Mouse (Mus musculus) lung, embryonic 15.5 days (tissue): ENCODE results near the gene BC024978. TPM values are rescaled to one million over a fixed set of nuclear protein-coding genes. Genes with fewer than 3 reads are reported as not detected.
"Not testable (repeated sequence)": the region's sequence is repeated elsewhere in the genome, so short reads cannot be mapped to it uniquely, and the experiment has no call there.

Source experiments
- ATAC-seq: fragments of 200-750 bp; cut with Nextera tagmentation; 2 replicates; pipeline ENCODE4 v1.8.0; 2017; ENCODE audit warnings: moderate number of reproducible peaks, borderline replicate concordance; ENCODE audit not compliant: low FRiP score, low TSS enrichment; ENCODE audit errors: extremely low read depth
- H3K27ac ChIP-seq: fragments of 300-500 bp; sonication (generic); 2 replicates; pipeline ENCODE4 v1.5.1; 2015; ENCODE audit warnings: moderate library complexity, mild to moderate bottlenecking, inconsistent platforms
- H3K27me3 ChIP-seq: fragments of 300-500 bp; sonication (generic); 2 replicates; pipeline ENCODE4 v1.6.1; 2015; ENCODE audit warnings: inconsistent platforms
- H3K36me3 ChIP-seq: fragments of 300-500 bp; sonication (generic); 2 replicates; pipeline ENCODE4 v1.6.1; 2015; ENCODE audit warnings: inconsistent platforms
- H3K4me1 ChIP-seq: fragments of 300-500 bp; sonication (generic); 2 replicates; pipeline ENCODE4 v1.6.1; 2015; ENCODE audit warnings: inconsistent platforms
- H3K4me2 ChIP-seq: fragments of 300-500 bp; sonication (generic); 2 replicates; pipeline ENCODE4 v1.6.1; 2015; ENCODE audit warnings: inconsistent platforms, mild to moderate bottlenecking, moderate library complexity
- H3K4me3 ChIP-seq: fragments of 300-500 bp; sonication (generic); 2 replicates; pipeline ENCODE4 v1.5.1; 2015; ENCODE audit warnings: mild to moderate bottlenecking, inconsistent platforms
- H3K9ac ChIP-seq: fragments of 300-500 bp; sonication (generic); 2 replicates; pipeline ENCODE4 v1.6.1; 2015; ENCODE audit warnings: inconsistent platforms
- H3K9me3 ChIP-seq: fragments of 300-500 bp; sonication (generic); 2 replicates; pipeline ENCODE4 v1.6.1; 2016; ENCODE audit warnings: inconsistent platforms
- WGBS: fragments of 180-500 bp; shearing (Covaris S2); methylation state at CpG from one replicate; pipeline ENCODE4 v1.1.7; 2015; 5-methylcytosine and 5-hydroxymethylcytosine counted together
- polyA plus RNA-seq: library from polyadenylated mRNA; unstranded; fragments of >200 nt; fragmentation: Nextera tagmentation; extraction: Ambion mirVana; gene quantifications from 2 replicates; pipeline ENCODE4 v1.2.1, GENCODE M21; 2015

The BC024978 gene
- polyA plus RNA-seq, 1 experiment from 2014 or later, result 3.4 TPM

DNA sequence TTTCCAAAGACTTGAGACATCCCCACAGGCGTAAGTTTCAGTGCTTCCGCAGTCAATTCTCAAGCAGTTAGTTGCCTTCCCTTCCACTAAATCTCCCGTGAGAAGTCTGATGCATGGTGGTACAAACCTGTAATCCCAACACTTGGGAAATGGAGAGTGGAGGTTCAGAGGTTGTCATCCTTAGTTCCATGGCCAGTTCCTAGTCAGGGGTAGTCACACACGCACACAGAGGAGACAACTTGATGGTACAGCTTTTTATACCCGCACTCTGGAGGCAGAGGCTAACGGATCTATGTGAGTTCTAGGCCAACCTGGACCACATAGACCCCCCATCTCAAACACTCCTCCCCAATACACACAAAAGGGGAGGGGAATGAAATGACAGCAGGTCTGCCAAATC lies 33.3 kb downstream of the BC024978 start:
- H3K27ac ChIP-seq, result peak overlapping the region; percentile 87
- no peaks in the 10 kb centered on the region for H3K9me3 ChIP-seq
- H3K36me3 ChIP-seq, result no peaks in the 10 kb centered on the region
- no peaks in the 10 kb centered on the region for H3K27me3 ChIP-seq
- peak overlapping the region; percentile 83 for H3K4me2 ChIP-seq
- H3K4me3 ChIP-seq, result peak overlapping the region; percentile 80
- H3K9ac ChIP-seq, result peak overlapping the region; percentile 74
- ATAC-seq, result no peak
- H3K4me1 ChIP-seq, result peaks cover 60% of the 10 kb centered on the region
- WGBS, result 12% methylated on average over 6 of the region's 6 CpGs

DNA sequence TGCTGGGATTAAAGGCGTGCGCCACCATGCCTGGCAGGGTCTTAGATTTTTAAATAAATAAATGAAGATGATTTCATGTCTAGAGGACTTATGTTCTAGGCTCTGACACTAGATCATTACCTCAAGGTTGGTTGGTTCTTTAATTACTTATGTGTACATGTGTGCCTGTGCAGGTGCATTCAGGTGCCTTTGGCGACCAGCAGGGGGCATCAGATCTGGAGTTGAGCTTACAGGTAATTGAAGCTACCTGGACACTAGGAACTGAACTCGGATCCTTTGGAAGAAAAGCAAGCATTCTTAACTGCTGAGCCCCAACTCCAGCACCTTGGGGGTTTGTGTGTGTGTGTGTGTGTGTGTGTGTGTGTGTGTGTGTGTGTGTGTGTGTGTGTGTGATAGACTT lies 35.2 kb downstream of the BC024978 start:
- no peaks in the 10 kb centered on the region for H3K27me3 ChIP-seq

DNA sequence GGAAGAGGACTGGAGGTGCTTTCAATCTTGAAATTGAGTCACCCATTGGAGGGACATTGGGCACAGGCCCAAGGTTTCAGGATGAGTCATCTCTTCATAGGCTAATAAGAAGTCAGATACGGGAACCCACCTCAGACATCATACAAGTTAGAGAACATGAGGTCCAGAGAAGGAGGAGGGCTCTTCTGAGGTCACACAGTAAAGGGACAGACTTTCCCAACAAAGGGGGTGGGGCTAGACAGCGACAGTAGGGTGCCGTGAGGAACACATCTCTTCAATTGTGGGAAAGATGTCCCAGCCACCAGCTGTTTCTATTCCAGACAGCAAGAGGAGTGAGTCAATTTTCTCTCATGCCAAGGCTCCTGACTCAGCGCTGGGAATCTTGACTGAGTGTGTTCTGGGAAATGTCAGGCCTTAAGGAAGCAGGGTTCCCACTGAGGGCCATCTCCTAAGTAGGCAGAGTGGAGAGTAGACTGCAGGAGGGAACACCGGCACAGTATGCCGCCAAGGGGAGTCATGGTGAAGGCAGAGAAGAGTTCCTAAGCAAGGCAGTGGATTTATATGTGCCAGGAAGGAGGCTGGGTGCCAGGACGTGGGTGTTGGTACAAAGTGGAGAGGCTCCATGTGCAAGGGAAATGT lies 36.2 kb downstream of the BC024978 start:
- peaks cover 5% of the 10 kb centered on the region; the same call in 1 of the 2 replicates for H3K36me3 ChIP-seq
- H3K9ac ChIP-seq, result no peak overlapping the region
- no peak overlapping the region for H3K4me3 ChIP-seq
- H3K9me3 ChIP-seq, result no peaks in the 10 kb centered on the region
- WGBS, result 65% methylated on average over 7 of the region's 7 CpGs
- no peak for ATAC-seq
- H3K27me3 ChIP-seq, result no peaks in the 10 kb centered on the region
- peak overlapping the region; percentile 61; the same call in 1 of the 2 replicates for H3K4me2 ChIP-seq
- peaks cover 35% of the 10 kb centered on the region for H3K4me1 ChIP-seq
- peak overlapping the region; percentile 37; the same call in 1 of the 2 replicates for H3K27ac ChIP-seq

More for the DNA sequence above, 35.2 kb downstream of the BC024978 start:
- Histone ChIP-seq H3K4me2 (no peak overlapping the region), H3K4me1 (peaks cover 45% of the 10 kb centered on the region), H3K36me3 (peaks cover under 1% of the 10 kb centered on the region; the same call in 1 of the 2 replicates), H3K27ac (no peak overlapping the region), H3K9ac (no peak overlapping the region), H3K4me3 (no peak overlapping the region), H3K9me3 (no peaks in the 10 kb centered on the region)
- whole genome bisulfite sequencing, result 68% methylated on average over 4 of the region's 4 CpGs
- no peak for ATAC-seq

DNA sequence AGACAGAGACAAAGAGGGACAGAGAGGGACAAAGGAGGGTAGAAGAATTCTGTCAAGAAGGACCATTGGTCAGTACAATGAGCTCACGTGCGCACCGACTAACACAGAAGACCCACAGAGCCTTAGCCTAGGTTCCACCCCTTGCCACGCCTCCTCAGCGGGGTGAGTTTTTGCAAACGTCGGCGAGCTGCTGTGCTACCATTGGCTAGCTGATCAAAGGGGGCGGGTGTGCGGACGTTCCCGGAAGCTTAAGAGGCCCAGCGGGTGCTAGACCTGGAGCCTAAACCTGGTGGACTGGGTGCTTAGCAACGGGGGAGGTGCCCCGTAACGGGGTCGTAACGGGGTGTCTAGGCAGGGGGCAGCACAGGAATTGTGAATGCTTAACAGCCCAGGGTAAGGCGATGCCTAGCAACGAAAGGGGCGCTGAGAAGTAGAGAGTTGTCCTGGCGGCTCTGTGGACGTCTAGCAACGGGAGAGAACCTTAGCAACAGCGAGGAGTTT lies 37.2 kb downstream of the BC024978 start, which contains the start of gene Coq8b:
TSS of gene Coq8b (plus strand) at position 243 of the 501 bp plus-strand sequence.
- WGBS, result under 1% methylated on average over 25 of the region's 25 CpGs

DNA sequence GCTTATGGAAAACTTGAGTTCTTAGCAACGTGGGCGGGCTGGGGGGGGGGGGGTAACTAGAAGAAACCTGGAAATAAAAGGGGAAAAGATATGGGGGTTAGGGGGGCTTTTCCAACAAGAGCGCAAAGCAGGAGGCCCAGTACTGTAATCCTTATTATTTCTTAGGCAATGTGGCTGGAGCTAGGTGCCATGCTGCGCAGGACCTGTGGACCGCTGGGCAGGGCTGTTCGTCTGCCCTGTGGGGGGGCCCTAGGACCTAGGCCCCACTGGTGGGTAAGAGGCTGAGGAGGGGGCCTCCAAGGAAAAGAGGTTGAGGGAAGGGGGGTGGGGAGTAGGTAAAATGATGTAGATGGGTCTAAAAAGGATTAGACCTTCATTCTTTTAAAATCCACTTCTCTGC lies 37.7 kb downstream of the BC024978 start:
- H3K9me3 ChIP-seq, result no peaks in the 10 kb centered on the region
- peak overlapping the region; percentile 61 for H3K4me2 ChIP-seq
- H3K4me3 ChIP-seq, result peak overlapping the region; percentile 63
- ATAC-seq, result no peak
- no peaks in the 10 kb centered on the region for H3K27me3 ChIP-seq
- H3K27ac ChIP-seq, result peak overlapping the region; percentile 37
- H3K36me3 ChIP-seq, result peaks cover 8% of the 10 kb centered on the region
- H3K9ac ChIP-seq, result peak overlapping the region; percentile 37
- 4% methylated on average over 6 of the region's 6 CpGs for WGBS
- peaks cover 25% of the 10 kb centered on the region for H3K4me1 ChIP-seq

More for the DNA sequence above, 37.2 kb downstream of the BC024978 start, which contains the start of gene Coq8b:
- peak within 1 kb of the TSS; percentile 61 for H3K4me2 ChIP-seq
- H3K36me3 ChIP-seq, result peaks cover 8% of the 10 kb centered on the region
- no peaks in the 10 kb centered on the region for H3K9me3 ChIP-seq
- peak; percentile 92 for ATAC-seq
- no peaks in the 10 kb centered on the region for H3K27me3 ChIP-seq
- H3K9ac ChIP-seq, result peak within 1 kb of the TSS; percentile 37
- H3K4me3 ChIP-seq, result peak within 1 kb of the TSS; percentile 63
- H3K27ac ChIP-seq, result peak within 1 kb of the TSS; percentile 37
- peaks cover 25% of the 10 kb centered on the region for H3K4me1 ChIP-seq

DNA sequence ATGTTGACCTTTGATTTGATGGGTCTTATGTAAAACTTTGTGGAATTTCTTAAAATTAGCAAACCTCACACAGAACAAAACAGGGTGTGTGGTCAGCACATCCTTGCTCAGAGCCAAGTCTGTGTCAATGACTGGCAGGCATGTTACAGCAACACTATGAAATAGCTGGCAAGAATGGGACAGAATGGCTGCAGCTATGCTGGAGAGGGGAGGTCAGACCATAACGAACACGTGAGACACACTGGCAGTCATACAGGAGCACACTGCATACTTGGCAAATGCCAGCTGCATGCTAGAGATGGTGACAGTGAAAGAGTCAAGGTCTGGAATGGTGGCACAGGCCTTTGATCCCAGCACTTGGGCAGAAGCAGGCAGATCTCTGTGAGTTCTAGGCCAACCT lies 40.1 kb downstream of the BC024978 start:
- Histone ChIP-seq H3K9me3 (no peaks in the 10 kb centered on the region), H3K36me3 (peaks cover 8% of the 10 kb centered on the region), H3K4me3 (no peak overlapping the region), H3K4me1 (peaks cover 19% of the 10 kb centered on the region), H3K27ac (no peak overlapping the region), H3K9ac (no peak overlapping the region), H3K4me2 (no peak overlapping the region), H3K27me3 (no peaks in the 10 kb centered on the region)
- WGBS, result 76% methylated on average over 2 of the region's 2 CpGs
- no peak for ATAC-seq

DNA sequence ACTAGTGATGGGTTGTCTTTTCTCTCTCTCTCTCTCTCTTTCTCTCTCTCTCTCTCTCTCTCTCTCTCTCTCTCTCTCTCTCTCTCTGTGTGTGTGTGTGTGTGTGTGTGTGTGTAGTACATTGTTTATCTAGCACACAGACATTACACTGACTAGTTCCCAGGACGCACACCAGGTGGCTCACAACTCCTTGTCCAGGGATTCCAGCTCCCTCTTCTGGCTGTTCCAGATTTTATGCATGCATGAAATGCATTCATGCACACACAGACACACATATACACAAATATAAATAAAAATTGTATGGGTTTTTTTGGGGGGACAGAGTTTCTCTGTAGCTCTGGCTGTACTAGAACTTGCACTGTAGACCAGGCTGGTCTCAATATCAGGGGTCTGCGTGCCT lies 41.9 kb downstream of the BC024978 start:
- Histone ChIP-seq H3K4me3 (no peak overlapping the region), H3K27ac (no peak overlapping the region), H3K27me3 (no peaks in the 10 kb centered on the region), H3K9me3 (no peaks in the 10 kb centered on the region), H3K9ac (no peak overlapping the region), H3K4me2 (no peak overlapping the region), H3K36me3 (peaks cover 15% of the 10 kb centered on the region), H3K4me1 (peaks cover 12% of the 10 kb centered on the region)
- 87% methylated on average over 2 of the region's 2 CpGs for WGBS
- ATAC-seq, result no peak

DNA sequence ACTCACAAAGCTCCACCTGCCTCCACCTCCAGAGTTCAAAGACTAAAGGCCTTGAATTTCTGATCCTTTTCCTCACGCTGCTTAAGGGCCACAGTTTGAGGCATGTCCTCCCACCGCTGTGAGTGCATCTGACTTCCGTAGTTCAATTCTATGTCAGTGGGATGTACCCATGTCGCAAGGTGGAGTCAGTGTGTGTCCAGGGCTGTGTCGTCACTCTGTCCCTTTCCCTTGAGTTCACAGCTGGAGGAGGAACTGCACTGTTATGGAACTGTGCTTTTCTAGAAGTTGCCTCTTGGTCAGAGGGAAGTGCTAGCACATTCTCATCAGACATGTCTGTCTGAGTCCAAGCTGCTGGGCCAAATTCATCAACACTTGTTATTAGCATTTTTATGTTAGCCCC lies 43.0 kb downstream of the BC024978 start:
- Histone ChIP-seq H3K4me3 (no peak overlapping the region), H3K9me3 (no peaks in the 10 kb centered on the region), H3K27me3 (no peaks in the 10 kb centered on the region), H3K27ac (no peak overlapping the region), H3K9ac (no peak overlapping the region), H3K4me1 (peaks cover 7% of the 10 kb centered on the region), H3K4me2 (no peak overlapping the region), H3K36me3 (peaks cover 21% of the 10 kb centered on the region)
- 85% methylated on average over 5 of the region's 5 CpGs for WGBS
- no peak for ATAC-seq

DNA sequence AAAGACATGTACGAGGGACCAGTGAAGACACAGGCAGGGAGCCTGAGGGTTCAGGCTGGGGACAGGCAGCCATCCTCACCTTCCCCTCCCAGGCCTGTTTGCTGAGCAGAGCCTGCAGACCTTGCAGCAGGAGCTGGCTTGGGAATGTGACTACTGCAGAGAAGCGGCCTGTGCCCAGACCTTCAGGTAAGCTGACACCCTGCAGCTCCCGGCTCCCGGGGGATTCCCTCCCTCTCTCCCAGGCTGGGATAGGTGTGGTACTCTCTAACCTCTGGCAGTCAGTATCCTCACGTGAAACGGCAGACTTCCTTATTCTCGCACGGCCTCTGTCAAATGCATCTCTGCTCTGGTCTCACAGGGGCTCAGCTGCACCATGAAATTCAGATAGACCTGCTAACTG lies 47.6 kb downstream of the BC024978 start:
- H3K4me3 ChIP-seq, result no peak overlapping the region
- peaks cover 16% of the 10 kb centered on the region for H3K36me3 ChIP-seq
- ATAC-seq, result no peak
- no peak overlapping the region for H3K27ac ChIP-seq
- no peak overlapping the region for H3K4me2 ChIP-seq
- WGBS, result 52% methylated on average over 8 of the region's 8 CpGs
- H3K27me3 ChIP-seq, result no peaks in the 10 kb centered on the region
- H3K9ac ChIP-seq, result no peak overlapping the region
- H3K4me1 ChIP-seq, result no peaks in the 10 kb centered on the region
- no peaks in the 10 kb centered on the region for H3K9me3 ChIP-seq

DNA sequence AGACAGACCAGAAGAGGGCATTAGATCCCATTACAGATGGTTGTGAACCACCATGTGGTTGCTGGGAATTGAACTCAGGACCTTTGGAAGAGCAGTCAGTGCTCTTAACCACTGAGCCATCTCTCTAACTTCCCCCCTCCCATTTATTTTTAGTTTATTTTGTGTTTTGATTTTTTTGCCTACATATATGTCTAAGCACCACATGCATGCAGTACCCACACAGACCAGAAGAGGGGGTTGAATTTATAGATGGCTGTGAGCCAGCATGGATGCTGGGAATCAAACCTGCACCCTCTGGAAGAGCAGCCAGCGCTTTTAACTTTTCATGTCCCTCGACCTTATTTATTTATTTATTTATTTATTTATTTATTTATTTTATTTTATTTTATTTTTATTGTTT lies 48.5 kb downstream of the BC024978 start:
- WGBS, result 80% methylated on average over 2 of the region's 2 CpGs
- not testable (repeated sequence) for H3K27ac ChIP-seq, ATAC-seq, H3K4me2 ChIP-seq, H3K4me1 ChIP-seq, H3K9me3 ChIP-seq, H3K4me3 ChIP-seq, H3K27me3 ChIP-seq, H3K9ac ChIP-seq
- H3K36me3 ChIP-seq, result peaks cover 16% of the 10 kb centered on the region

DNA sequence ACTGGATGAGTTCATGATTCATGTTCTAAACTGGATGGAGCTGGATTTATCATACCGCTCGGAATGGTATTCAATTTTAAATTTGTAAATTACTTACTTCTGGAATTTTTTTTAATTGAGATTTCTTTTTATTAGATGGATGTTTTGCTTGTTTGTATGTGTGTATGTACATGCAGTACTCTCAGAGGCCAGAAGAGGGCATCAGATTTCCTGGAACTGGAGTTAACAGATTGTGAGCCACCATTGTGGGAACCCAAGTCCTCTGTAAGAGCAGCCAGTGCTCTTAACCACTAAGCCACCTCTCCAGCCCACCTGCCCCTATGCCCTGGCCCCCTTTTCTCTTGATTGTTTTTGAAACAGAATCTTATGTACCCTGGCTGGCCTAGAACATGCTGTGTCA lies 53.6 kb downstream of the BC024978 start:
- Histone ChIP-seq H3K27ac (no peak overlapping the region), H3K4me1 (no peaks in the 10 kb centered on the region), H3K4me2 (no peak overlapping the region), H3K9ac (no peak overlapping the region), H3K4me3 (no peak overlapping the region), H3K27me3 (no peaks in the 10 kb centered on the region), H3K36me3 (no peaks in the 10 kb centered on the region; the same call in 1 of the 2 replicates), H3K9me3 (no peaks in the 10 kb centered on the region)
- WGBS, result 84% methylated on average over 2 of the region's 2 CpGs
- ATAC-seq, result no peak

DNA sequence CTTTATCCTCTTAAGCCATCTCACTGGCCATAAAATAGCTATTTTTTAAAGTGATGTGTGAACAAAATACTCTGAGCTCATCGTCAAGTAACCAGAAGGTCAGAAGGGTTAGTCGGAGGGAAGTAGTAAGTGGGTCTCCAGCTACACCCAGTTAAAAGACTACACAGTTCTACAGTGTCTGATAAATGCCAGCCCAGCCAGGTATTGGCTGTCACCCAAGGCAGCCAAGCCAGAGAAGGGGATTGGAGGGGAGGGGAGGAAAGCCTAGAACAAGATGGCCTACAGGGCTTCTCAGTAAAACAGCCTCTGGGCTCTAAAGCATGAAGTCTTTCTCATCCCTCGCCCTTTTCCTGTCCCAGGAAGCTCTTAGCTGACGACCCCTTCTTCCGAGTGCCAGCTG lies 54.3 kb downstream of the BC024978 start:
- H3K9me3 ChIP-seq, result no peaks in the 10 kb centered on the region
- H3K4me2 ChIP-seq, result no peak overlapping the region
- H3K9ac ChIP-seq, result no peak overlapping the region
- 72% methylated on average over 5 of the region's 5 CpGs for WGBS
- H3K36me3 ChIP-seq, result no peaks in the 10 kb centered on the region; the same call in 1 of the 2 replicates
- no peak overlapping the region for H3K4me3 ChIP-seq
- no peaks in the 10 kb centered on the region for H3K27me3 ChIP-seq
- ATAC-seq, result no peak
- H3K27ac ChIP-seq, result no peak overlapping the region
- no peaks in the 10 kb centered on the region for H3K4me1 ChIP-seq
